Mouse (Mus musculus): ENCODE measurements around the gene Styx. TPM values are rescaled to one million over a fixed set of nuclear protein-coding genes. Genes with fewer than 3 reads are reported as not detected.

Gene Styx
- 20.1 to 36.2 TPM (median 31.5 TPM) in 3 replicates for total RNA-seq (2017)

DNA sequence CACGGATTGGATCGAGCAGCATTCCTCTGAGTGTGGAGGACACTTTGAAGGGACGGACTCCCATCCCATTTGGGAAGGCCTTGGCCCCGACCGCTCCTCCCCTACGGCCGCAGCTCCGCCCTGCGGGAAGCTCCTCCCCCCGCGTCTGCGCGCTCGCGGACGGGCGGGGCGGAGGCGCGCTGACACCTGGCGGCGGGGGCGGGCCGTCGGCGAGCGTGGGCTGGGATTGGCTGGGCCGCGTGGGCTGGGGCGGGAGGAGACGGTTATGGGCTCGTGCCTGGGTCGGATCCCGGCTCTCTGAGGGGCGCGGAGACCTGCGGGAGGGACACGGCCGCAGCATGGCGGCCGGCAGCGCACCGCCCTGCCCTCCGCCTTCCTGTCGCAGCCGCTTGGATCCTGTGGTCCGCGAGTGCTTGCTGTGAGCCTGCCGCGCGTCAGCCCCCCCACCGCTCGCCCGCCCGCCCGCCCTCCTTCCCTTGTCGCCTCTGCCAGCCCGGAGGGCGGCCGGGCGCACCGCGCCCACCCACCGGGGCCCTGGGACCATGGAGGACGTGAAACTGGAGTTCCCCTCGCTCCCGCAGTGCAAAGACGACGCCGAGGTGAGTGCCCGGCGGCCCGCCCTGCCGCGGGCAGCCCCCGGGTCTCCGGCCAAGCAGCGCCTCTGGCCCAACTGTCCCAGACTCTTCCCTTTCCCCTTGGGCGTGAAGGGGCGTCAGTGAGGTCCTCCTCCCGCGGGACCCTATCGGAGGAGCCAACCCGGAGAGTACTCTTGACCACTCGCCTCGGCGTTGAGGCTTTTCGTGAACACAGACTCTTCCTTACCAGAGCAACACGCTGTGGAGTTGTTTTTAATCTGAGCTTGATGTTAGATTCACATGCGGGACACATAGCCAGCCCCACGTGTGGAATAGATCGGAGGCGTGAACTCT lies at the start of gene Styx:
TSS of gene Styx (plus strand) at position 163 of the 929 bp plus-strand sequence.
- peak; percentile 92 for ATAC-seq (replicated peaks; ENCODE audit: insufficient number of reproducible peaks, low FRiP score, low TSS enrichment, poor library complexity, severe bottlenecking)

DNA sequence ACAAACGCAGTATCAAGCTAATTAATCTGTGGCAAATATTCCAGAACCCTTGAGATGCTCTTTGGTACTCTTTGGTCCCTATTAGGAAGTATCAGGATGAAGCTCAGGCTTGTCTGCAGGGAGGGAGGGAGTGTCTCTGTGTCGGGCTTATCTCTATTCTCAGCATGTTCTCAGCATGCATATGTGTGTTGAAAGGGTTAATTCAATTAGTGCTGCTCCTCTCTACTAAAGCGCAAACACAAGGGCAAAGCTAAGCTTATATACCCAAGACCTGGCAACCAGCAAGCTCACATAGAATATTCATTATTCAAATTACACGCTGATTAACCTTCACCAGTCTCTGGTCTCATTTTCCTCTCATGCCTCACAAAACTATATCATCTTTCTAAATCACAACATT lies 47.0 kb upstream of the Styx start:
- no peak for ATAC-seq (replicated peaks; ENCODE audit: insufficient number of reproducible peaks, low FRiP score, low TSS enrichment, poor library complexity, severe bottlenecking)

DNA sequence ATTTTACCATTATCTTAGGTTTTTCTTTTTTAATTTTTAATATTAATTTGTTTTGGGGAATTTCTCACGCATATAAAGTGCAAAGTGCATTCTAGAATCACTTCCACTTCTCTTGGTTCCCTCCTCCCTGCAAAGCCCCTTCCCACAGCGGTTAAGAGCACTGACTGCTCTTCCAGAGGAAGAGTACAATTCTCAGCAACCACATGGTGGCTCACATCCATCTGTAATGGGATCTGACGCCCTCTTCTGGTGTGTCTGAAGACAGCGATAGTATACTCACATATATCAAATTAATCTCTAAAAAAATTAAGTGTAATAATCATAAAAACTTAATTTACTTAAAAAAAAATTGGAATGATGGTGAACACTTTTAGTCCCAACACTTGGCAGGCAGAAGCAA lies 46.5 kb upstream of the Styx start:
- no peak for ATAC-seq (replicated peaks; ENCODE audit: insufficient number of reproducible peaks, low FRiP score, low TSS enrichment, poor library complexity, severe bottlenecking)

DNA sequence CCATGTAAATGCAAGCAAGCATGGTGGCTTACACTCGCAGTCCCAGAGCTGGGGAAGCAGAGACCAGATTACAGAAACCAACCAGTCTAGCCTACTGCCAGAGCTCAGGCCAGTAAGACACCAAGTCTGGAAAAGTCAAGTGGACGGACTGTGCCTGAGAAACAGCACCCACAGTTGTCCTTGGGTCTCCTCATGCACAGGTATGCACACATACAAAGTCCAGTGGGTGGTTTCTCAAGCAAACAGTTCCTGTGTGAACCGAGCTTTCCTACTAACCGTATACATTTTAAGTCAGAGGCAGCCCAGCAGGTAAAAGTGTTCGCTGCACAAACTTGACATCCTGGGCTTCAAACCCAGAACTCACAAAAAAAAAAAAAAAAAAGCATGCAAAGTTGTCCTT lies 45.0 kb upstream of the Styx start:
- no peak for ATAC-seq (replicated peaks; ENCODE audit: insufficient number of reproducible peaks, low FRiP score, low TSS enrichment, poor library complexity, severe bottlenecking)

DNA sequence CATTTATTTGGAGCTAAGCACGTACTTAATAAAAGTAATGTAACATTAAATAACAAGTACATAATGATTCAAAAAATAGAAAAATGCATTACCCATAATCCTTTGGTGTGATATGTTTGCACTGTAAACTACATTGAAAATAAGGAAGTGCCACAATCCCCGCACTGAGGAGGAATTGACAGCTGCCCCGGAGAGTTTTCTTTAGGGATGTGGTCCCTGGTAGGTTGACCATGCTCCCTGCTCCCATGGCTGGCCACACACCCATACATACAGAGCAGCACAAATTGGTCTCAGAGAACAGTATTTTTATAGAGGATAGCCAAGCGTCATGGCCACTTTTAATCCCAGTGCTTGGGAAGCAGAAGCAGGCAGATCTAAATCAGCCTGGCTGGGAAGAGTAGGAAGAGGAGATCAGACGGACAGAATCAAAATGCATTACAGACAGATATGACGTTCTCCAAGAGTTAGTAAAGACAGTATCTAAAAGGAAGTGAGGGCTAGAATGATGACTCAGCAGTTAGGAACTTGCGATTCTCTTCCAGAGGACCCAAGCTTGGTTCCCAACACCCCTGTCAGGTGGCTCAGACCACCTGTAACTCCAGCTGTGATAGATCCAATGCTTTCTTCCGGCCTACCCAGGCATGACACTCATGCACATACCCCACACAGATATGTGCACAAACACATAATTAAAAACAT lies 43.1 kb upstream of the Styx start:
- no peak for ATAC-seq (replicated peaks; ENCODE audit: insufficient number of reproducible peaks, low FRiP score, low TSS enrichment, poor library complexity, severe bottlenecking)

DNA sequence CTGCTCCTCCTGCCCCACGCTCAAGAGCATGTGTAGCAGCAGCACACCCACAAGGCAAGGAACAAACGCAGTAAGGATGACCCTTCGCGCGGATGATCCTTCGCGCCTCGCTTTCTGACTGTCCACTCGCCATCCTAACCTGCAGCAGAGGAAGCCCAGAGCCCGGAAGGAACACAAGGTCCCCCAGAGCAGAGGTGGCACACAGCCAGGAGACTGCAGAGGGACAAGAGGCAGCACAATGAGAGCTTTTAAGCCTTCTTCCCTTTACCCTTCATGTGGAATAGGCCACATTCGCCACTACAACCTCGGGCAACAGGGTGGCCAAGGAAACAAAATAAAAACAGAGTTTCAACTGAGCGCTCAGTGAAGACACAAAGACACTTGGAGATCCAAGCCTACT lies 41.2 kb upstream of the Styx start:
- no peak for ATAC-seq (replicated peaks; ENCODE audit: insufficient number of reproducible peaks, low FRiP score, low TSS enrichment, poor library complexity, severe bottlenecking)

DNA sequence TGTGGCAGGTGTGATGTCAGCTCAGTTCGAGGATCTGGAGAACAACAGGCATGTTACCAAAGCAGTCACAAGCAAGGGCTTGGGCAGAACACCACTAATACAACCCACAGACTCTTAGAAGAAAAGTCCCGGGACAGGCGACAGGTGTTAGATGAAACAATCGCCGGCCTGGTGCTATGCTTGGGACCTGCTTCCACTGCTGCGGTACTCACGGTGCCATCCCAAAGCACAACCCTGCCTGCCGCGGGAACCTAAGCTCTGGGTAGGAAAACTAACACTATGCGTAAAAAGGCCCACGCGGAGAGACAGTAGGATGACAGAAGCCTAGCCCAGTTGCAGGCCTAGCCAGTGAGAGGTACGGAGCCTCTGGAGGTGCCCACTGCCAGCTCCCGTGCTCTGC lies 40.8 kb upstream of the Styx start:
- ATAC-seq (replicated peaks; ENCODE audit: insufficient number of reproducible peaks, low FRiP score, low TSS enrichment, poor library complexity, severe bottlenecking): no peak

DNA sequence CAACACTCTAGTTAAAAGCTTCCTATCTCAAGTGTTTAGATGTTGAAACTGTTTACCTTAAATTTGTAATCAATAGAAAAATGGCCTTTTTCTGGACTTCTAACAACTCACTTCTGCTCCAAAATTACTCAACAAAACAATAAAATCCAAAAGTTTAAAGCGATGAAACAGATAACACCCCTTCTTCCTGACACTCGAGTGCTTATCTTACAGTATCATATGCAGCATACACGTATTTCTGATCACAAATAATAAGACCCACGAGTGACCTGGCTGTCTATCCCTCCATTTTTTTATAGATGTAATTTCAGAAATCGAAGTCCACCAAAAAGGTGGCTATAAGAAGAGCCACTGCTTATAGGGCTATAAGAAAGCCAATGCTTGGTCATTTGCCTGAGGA lies 34.0 kb upstream of the Styx start:
- ATAC-seq (replicated peaks; ENCODE audit: insufficient number of reproducible peaks, low FRiP score, low TSS enrichment, poor library complexity, severe bottlenecking): no peak

DNA sequence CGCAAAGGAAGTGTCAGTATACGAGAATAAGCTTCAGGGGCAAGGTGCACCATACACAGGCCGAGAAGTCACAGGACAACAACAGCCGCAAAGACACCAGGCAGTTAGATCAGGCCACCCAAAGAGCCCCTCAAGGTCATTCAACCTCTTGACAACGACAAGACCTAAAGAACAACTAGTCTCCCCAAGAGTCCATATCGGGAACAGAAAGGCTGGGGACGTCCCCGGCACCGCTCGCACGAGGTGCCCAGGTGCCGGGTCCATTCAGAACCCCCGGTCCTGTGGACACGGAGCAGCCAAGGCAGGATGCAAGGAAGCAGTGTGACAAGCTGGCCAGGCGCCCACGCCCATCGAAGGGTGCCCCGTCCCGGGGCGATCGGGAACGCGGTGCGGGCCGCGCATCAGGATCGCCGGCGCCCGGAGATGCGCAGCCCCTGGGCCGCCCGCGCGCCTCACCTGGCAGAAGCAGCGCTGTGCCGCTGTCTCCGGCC lies 32.9 kb upstream of the Styx start:
- no peak for ATAC-seq (replicated peaks; ENCODE audit: insufficient number of reproducible peaks, low FRiP score, low TSS enrichment, poor library complexity, severe bottlenecking)

DNA sequence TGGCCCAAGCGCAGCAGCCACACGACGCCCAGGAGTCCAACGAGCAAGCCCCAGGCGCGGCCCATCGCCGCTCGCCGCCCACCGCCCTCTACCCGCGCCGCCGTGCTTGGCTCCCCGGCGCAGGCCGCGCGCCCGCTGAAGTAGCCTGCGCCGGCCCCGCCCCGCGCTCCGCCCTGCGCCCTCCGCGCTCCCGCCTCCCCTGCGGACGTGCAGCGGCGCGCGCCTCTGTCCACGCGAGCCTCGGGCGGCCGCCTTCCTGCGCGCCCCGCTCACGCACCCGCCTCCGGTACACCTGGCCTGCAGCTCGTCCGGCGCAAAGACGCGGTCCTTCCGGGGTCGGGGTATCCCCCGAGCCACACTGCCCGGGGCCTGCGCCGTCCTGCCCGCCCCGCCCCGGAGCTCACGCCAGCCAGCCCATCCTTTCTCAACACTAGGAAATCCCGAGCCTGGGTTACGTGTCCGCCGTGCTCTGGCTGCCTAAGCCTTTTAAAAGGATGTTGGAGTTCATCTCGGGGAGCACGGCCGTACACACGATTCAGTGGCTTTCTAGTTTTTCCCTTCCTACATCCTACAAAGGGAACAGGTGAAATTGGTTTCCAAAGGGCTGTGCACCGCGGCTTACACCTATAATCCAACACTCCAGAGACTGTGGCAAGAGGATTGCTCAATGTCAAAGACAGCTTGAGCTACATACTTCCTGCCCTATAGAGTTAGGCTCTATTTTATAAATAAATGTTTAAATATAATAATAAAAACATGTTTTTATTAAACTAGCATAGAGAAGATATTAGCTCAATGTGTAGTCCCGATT lies 32.3 kb upstream of the Styx start, which contains the start of gene Ero1l:
TSS of gene Ero1l (minus strand) at position 346 of the 811 bp plus-strand sequence.
- ATAC-seq (replicated peaks; ENCODE audit: insufficient number of reproducible peaks, low FRiP score, low TSS enrichment, poor library complexity, severe bottlenecking): peak; percentile 79

DNA sequence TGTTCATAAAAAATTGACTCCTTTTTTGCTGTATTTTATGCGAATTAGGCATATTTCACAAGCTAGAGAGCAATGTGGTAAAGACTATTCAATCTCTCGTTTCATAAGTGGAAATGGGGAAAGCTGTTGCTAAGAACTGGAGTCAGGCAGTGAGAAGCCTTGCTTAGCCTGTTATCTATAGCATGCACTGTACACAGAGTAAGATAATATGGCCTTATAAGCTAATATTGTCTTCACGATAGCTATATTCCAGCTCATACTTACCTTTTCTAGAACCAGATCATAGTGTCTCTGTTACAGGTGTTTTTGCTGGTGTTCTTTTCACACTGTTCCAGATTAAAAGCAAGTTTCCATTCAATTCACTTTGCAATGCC lies 31.7 kb upstream of the Styx start:
- no peak for ATAC-seq (replicated peaks; ENCODE audit: insufficient number of reproducible peaks, low FRiP score, low TSS enrichment, poor library complexity, severe bottlenecking)

DNA sequence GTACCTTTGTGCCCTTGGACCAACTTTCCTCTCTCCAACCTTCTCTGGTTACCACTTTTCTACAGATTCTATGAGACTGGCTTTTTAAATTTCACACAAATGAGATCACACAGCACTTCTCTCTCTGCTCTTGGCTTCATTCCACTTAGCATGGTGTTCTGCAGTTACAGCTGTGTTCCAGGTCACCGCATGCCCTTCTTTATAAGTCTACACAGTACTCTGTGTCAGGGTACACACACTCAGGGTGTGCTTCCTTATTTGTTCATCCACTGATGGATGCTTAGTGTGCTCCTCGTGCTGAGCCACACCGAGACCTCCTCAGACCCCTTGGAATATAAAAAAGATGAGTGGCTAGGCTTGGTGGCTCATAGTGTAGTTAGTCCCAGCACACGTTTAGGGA lies 30.8 kb upstream of the Styx start:
- no peak for ATAC-seq (replicated peaks; ENCODE audit: insufficient number of reproducible peaks, low FRiP score, low TSS enrichment, poor library complexity, severe bottlenecking)

DNA sequence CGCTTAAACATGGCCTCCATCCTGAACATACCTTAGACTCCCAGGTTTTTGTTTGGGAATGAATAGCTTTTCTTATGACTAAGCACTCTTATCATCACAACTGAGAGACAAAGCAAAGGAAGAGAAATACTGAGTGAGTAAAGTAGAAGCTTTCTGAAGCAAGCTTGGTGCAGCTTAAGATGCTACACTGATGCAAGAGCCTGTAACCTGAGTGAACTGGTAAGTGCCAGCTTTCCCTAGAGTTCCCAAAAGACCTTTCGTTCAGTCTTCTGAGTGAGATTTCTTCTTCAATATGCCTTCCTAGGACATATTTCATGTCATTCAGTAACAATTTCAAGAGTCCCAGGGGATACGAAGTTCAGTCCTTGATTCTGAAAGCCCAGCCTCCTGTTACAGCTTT lies 29.8 kb upstream of the Styx start:
- no peak for ATAC-seq (replicated peaks; ENCODE audit: insufficient number of reproducible peaks, low FRiP score, low TSS enrichment, poor library complexity, severe bottlenecking)

DNA sequence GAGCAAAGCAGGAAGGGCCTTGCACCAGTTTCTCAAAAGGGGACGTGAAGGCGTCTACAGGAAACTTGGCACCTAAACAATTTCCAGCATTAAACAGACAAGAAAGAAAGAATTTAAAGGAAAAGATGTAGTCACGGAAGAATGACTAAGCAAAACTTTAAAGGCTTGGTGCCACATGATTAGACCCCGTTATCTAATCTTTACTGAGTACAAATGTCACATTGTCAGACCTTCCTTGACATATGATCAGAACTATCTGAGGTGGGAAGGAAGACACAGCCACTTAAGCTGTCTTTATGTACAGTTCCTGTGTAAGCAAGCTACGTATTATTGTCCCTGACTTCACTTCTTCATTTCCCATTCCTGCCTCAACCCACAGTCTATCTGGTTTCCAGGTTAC lies 29.3 kb upstream of the Styx start:
- ATAC-seq (replicated peaks; ENCODE audit: insufficient number of reproducible peaks, low FRiP score, low TSS enrichment, poor library complexity, severe bottlenecking): no peak

DNA sequence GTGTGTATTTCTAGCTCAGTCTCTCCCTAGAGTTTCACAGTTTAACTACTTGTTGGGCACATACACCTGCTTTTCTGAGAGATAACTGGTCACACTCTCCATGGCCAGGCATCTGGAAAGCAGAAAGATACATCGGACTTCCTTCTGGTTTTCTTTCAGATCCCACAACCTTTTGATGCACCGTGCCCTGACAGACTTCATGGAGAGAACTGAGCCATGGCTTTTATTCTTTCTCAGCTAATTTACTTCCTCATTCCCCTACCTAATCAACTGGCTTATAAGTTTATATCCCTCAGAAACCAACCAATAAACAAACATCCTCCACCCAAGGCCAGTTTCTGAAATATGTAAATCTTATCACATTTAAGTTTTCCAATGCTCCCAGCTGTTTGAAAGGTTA lies 28.4 kb upstream of the Styx start:
- ATAC-seq (replicated peaks; ENCODE audit: insufficient number of reproducible peaks, low FRiP score, low TSS enrichment, poor library complexity, severe bottlenecking): no peak

DNA sequence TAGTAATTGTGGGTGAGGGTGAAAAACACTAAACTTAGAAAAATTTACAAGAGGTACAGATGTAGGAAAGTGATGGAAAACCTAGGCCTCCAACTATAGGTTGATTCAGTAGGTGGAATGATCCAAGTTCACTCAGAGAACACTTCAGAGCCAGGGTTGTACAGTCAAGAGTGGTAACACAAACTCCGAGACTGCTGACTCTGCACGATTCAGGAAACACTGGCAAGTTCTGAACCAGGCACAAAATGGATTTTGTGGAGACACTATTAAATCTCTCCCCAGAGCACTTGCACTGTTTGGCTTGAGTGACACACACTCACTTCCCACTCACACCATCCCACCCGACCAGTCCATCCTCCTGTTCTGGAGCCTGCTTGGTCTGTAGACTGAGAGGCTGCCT lies 27.6 kb upstream of the Styx start:
- ATAC-seq (replicated peaks; ENCODE audit: insufficient number of reproducible peaks, low FRiP score, low TSS enrichment, poor library complexity, severe bottlenecking): no peak

DNA sequence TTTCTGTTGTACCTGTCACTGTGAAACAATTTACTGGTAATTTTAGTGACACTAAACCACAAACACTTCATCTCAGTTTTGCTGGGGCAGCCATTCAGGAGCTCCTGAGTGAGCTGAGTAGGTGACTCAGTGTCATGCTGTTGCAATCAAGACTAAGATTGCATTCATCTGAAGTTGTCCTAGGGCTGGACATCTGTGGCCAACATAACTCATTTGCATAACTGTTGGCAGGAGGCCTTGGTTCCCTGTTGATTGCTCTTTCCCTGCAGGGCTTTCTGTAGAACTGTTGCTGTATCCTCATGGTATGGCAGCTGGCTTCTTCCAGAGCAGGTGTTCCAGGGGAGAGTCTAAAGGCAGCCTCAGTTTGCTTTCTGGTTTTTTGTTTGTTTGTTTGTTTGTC lies 25.4 kb upstream of the Styx start:
- peak; percentile 29; the same call in 1 of the 2 replicates for ATAC-seq (replicated peaks; ENCODE audit: insufficient number of reproducible peaks, low FRiP score, low TSS enrichment, poor library complexity, severe bottlenecking)

DNA sequence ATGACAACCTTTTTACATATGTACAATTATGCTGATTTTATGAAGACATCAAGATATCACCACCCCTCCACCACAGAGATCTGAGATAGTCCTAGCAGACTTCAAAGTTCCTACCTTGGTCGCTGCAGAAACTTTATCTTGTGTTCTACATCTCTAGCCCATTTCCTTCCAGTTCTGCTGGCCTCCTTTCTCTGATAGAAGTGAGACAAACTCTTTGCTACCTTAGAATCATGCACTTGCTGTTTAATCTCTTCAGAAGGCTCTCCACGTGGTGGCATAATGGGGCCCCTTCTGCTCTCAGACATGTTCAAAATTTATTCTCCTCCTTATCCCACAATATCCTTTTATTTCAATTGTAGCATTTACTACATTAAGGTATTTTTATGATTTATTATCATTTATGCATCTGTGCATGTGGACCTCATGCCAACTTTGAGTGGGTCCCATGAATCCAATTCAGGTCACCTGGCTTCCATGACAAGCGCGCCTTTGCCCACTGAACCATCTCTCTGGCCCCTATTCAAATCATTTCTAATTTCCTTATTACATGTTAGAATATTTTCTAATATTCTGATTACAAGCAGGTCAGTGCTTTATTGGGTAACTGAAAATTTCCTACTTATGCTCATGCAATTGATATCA lies 22.7 kb upstream of the Styx start:
- no peak for ATAC-seq (replicated peaks; ENCODE audit: insufficient number of reproducible peaks, low FRiP score, low TSS enrichment, poor library complexity, severe bottlenecking)

Measured in monocyte, adult 5-6 weeks (primary cell).